Mouse (Mus musculus): Measurements from ENCODE around the gene Spi1. TPM values are rescaled to one million over a fixed set of nuclear protein-coding genes. Genes with fewer than 3 reads are reported as not detected.

Spi1 gene
- total and polyA plus RNA-seq, 2 experiments from 2014 or later: 3.0 to 4.5 TPM

DNA sequence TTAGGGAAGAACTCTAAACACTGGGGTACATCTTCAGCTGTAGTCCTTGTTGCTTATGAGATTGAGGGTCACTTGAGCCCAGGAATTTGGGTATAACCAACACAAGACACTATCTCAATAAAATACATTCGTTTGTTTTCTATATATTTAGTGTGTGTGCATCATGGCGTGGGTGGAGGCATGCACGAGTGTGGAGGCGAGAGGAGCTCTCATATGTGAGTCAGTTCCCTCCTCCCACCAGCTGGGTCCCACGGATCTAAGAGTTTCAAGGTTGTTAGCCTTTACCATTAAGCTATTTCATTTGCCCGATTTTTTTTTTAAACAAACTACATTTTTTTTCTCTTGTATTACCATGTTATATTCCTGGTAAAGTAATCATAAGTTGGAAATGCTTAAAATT, 8.6 kb downstream of the Spi1 start:
- 73% methylated on average over 6 of the region's 6 CpGs for WGBS
- Histone ChIP-seq H3K4me1 (ENCODE audit: insufficient read depth, low read length) (no peaks in the 10 kb centered on the region), H3K9ac (replicated peaks; ENCODE audit: low read length) (no peak overlapping the region), H3K27me3 (ENCODE audit: insufficient read depth, low read length) (no peaks in the 10 kb centered on the region), H3K27ac (no peak overlapping the region), H3K4me3 (ENCODE audit: low read length) (no peak overlapping the region), H3K36me3 (ENCODE audit: insufficient read depth, low read length) (no peaks in the 10 kb centered on the region), H3K9me3 (ENCODE audit: low read length) (no peaks in the 10 kb centered on the region), H3K4me2 (ENCODE audit: low read depth, low read length) (no peak overlapping the region)
- no peak for TF ChIP-seq CTCF (IDR thresholded peaks at IDR 0.05; ENCODE audit: low read depth)
- no peak for ATAC-seq
- DNase-seq (ENCODE audit: low spot score): no peak

DNA sequence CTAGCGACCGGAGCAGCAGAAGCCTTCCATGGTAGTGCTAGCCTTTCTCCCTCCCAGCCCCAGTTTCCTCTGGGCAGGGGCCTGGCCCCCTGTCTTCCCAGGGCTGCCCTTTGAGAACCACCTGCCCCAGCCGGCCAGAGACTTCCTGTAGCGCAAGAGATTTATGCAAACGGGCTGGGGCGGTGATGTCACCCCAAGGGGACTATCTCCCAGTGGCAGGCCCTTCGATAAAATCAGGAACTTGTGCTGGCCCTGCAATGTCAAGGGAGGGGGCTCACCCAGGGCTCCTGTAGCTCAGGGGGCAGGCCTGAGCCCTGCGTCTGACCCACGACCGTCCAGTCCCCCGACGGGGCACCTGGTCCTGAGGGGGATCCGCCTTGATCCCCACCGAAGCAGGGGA, 14.3 kb downstream of the Spi1 start:
- H3K27ac ChIP-seq: no peak overlapping the region
- H3K4me2 ChIP-seq (ENCODE audit: low read depth, low read length): no peak overlapping the region
- no peaks in the 10 kb centered on the region for H3K27me3 ChIP-seq (ENCODE audit: insufficient read depth, low read length)
- H3K4me3 ChIP-seq (ENCODE audit: low read length): no peak overlapping the region
- no peak overlapping the region for H3K9ac ChIP-seq (replicated peaks; ENCODE audit: low read length)
- DNase-seq (ENCODE audit: low spot score): no peak
- H3K9me3 ChIP-seq (ENCODE audit: low read length): no peaks in the 10 kb centered on the region
- no peaks in the 10 kb centered on the region for H3K4me1 ChIP-seq (ENCODE audit: insufficient read depth, low read length)
- ATAC-seq: no peak
- no peak for TF ChIP-seq CTCF (IDR thresholded peaks at IDR 0.05; ENCODE audit: low read depth)
- no peaks in the 10 kb centered on the region for H3K36me3 ChIP-seq (ENCODE audit: insufficient read depth, low read length)
- 74% methylated on average over 14 of the region's 14 CpGs for WGBS

DNA sequence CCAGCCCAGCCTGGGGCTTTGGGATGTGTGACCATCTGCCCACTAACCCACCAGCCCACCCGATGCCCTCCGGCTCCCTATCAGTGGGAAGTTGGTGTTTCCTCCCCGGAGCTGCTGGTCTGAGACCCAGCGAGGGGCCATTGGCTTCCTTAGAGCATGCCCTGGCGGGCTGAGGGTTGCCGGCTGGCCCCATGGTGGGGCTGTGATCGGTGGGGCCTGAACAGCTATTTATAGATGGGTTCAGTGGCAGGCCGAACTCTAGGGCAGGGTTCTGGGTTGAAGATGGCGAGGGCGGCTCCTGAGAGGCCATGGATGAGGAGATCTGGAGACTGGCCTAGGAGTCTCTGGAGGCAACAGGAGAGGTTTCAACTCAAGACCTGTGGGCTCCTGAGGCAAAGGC, 14.8 kb downstream of the Spi1 start:
- no peak for ATAC-seq
- no peak for TF ChIP-seq CTCF (IDR thresholded peaks at IDR 0.05; ENCODE audit: low read depth)
- WGBS: 76% methylated on average over 10 of the region's 10 CpGs
- H3K4me2 ChIP-seq (ENCODE audit: low read depth, low read length): no peak overlapping the region
- DNase-seq (ENCODE audit: low spot score): no peak
- H3K9ac ChIP-seq (replicated peaks; ENCODE audit: low read length): no peak overlapping the region
- no peaks in the 10 kb centered on the region for H3K27me3 ChIP-seq (ENCODE audit: insufficient read depth, low read length)
- no peaks in the 10 kb centered on the region for H3K9me3 ChIP-seq (ENCODE audit: low read length)
- H3K4me3 ChIP-seq (ENCODE audit: low read length): no peak overlapping the region
- H3K36me3 ChIP-seq (ENCODE audit: insufficient read depth, low read length): no peaks in the 10 kb centered on the region
- H3K4me1 ChIP-seq (ENCODE audit: insufficient read depth, low read length): no peaks in the 10 kb centered on the region
- no peak overlapping the region for H3K27ac ChIP-seq

DNA sequence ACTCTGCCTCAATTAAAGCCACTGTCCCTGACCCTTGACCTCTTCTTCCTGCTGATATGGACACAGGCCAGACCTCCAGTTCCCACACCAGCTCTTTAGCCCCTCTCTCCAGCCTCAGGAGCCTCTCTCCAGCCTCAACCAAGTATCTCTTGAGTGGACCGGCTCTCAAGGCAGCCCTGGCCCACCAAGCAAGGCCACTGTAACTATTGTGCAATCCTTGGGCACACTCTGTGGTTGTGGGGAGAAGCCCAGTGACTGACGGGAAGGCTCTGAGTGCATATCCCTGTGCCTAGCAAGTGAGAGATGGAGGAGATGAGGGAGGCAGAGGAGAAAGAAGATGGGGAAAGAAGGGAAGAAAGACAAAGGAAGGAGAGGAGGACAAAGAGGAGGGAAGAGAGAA, 16.0 kb downstream of the Spi1 start:
- Histone ChIP-seq H3K27ac (no peak overlapping the region), H3K9ac (replicated peaks; ENCODE audit: low read length) (no peak overlapping the region), H3K4me3 (ENCODE audit: low read length) (no peak overlapping the region), H3K27me3 (ENCODE audit: insufficient read depth, low read length) (no peaks in the 10 kb centered on the region), H3K4me1 (ENCODE audit: insufficient read depth, low read length) (no peaks in the 10 kb centered on the region), H3K4me2 (ENCODE audit: low read depth, low read length) (no peak overlapping the region), H3K36me3 (ENCODE audit: insufficient read depth, low read length) (no peaks in the 10 kb centered on the region), H3K9me3 (ENCODE audit: low read length) (no peaks in the 10 kb centered on the region)
- no peak for DNase-seq (ENCODE audit: low spot score)
- ATAC-seq: no peak
- no peak for TF ChIP-seq CTCF (IDR thresholded peaks at IDR 0.05; ENCODE audit: low read depth)
- 78% methylated on average over 2 of the region's 2 CpGs for WGBS

DNA sequence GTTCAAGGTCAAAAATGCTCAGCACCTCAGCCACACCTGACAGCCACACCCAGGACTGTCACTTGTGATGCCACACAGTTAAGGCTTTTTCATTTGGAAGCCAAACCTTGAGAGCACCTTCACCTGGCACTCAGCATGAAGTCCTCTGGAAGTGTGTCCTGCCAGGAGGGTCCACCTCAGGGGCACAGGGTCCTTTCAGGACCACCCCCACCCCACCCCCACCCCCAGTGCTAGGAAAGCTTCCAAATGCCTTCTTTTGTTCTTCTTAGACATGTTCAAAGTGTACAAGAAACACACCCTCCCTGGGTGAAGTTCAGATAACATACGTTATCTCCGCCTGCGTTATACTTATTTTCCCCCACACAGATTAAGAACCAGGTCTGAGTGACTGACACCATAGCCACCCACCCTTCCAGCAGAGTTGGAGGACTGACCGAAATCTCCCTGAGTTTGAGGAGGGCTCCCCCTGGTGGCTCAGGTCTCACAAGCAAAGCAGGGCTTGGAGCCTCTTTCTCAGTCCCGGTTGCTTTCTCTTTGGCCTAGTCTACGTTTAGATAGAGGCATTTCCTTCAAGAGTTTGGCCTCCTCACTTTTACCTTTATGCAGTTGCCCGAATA, 19.0 kb downstream of the Spi1 start:
- no peak overlapping the region for H3K9ac ChIP-seq (replicated peaks; ENCODE audit: low read length)
- no peaks in the 10 kb centered on the region for H3K36me3 ChIP-seq (ENCODE audit: insufficient read depth, low read length)
- H3K27me3 ChIP-seq (ENCODE audit: insufficient read depth, low read length): no peaks in the 10 kb centered on the region
- ATAC-seq (peak; percentile 89), DNase-seq (ENCODE audit: low spot score) (peak; percentile 95)
- no peaks in the 10 kb centered on the region for H3K4me1 ChIP-seq (ENCODE audit: insufficient read depth, low read length)
- WGBS: 12% methylated on average over 7 of the region's 7 CpGs
- TF ChIP-seq CTCF (IDR thresholded peaks at IDR 0.05; ENCODE audit: low read depth): peak; percentile 96
- no peaks in the 10 kb centered on the region for H3K9me3 ChIP-seq (ENCODE audit: low read length)
- no peak overlapping the region for H3K4me2 ChIP-seq (ENCODE audit: low read depth, low read length)
- no peak overlapping the region for H3K27ac ChIP-seq
- no peak overlapping the region for H3K4me3 ChIP-seq (ENCODE audit: low read length)

DNA sequence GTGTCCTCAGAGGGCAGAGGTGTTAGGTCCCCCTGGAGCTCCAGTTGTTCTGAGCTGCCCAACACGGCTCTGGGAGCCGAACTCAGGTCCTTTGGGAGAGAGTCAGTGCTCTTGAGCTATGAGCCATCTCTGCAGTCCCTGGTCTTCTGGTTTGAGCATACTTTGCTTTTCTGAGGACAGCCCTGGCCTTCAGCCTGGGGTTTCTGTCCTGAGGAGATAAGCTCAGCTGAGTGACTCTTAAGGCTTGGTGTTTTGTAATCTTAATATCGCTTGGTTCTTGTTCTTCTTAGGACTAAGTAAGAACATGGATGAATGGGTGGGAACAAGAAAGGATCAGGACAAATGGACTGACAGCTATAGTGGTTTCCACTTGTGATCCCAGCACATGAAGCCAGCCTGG, 26.0 kb downstream of the Spi1 start:
- no peak overlapping the region for H3K4me2 ChIP-seq (ENCODE audit: low read depth, low read length)
- DNase-seq (ENCODE audit: low spot score) (no peak), ATAC-seq (no peak)
- no peak overlapping the region for H3K9ac ChIP-seq (replicated peaks; ENCODE audit: low read length)
- no peaks in the 10 kb centered on the region for H3K27me3 ChIP-seq (ENCODE audit: insufficient read depth, low read length)
- WGBS: 94% methylated on average over 3 of the region's 3 CpGs
- H3K36me3 ChIP-seq (ENCODE audit: insufficient read depth, low read length): no peaks in the 10 kb centered on the region
- H3K4me1 ChIP-seq (ENCODE audit: insufficient read depth, low read length): no peaks in the 10 kb centered on the region
- no peaks in the 10 kb centered on the region for H3K9me3 ChIP-seq (ENCODE audit: low read length)
- no peak overlapping the region for H3K4me3 ChIP-seq (ENCODE audit: low read length)
- TF ChIP-seq CTCF (IDR thresholded peaks at IDR 0.05; ENCODE audit: low read depth): no peak
- H3K27ac ChIP-seq: no peak overlapping the region

DNA sequence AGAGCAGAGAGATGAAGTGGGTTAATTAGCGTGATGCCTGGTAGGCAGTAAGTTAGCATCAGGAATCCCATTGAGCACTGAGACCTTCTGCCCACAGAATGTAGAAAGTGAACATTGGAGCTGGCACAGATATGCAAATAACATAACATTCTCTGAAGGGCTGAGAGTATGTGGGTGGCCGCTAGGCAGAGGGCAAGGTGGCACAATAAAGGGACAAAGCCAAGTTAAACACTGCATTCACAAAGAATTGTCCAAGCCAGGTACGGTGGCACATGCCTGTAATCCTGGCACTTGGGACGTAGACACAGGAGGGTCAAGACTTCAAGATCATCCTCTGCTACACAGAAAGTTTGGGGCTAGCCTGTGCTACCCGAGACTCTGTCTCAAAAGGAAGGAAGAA, 27.1 kb downstream of the Spi1 start:
- 86% methylated on average over 5 of the region's 5 CpGs for WGBS
- Histone ChIP-seq H3K4me3 (ENCODE audit: low read length) (no peak overlapping the region), H3K9me3 (ENCODE audit: low read length) (no peaks in the 10 kb centered on the region), H3K36me3 (ENCODE audit: insufficient read depth, low read length) (no peaks in the 10 kb centered on the region), H3K9ac (replicated peaks; ENCODE audit: low read length) (no peak overlapping the region), H3K27ac (no peak overlapping the region), H3K4me1 (ENCODE audit: insufficient read depth, low read length) (no peaks in the 10 kb centered on the region), H3K27me3 (ENCODE audit: insufficient read depth, low read length) (no peaks in the 10 kb centered on the region), H3K4me2 (ENCODE audit: low read depth, low read length) (no peak overlapping the region)
- ATAC-seq: no peak
- no peak for TF ChIP-seq CTCF (IDR thresholded peaks at IDR 0.05; ENCODE audit: low read depth)
- DNase-seq (ENCODE audit: low spot score): no peak

Data from hindbrain, postnatal 0 days (tissue).